Mouse (Mus musculus) heart, embryonic 11.5 days (tissue): ENCODE results near the gene Chsy1. TPM values are rescaled to one million over a fixed set of nuclear protein-coding genes. Genes with fewer than 3 reads are reported as not detected.

ENCODE experiments used
- ATAC-seq: fragments of 200-750 bp; cut with Nextera tagmentation; replicated peaks from 2 replicates; pipeline ENCODE4 v1.8.0; 2017; ENCODE audit warnings: moderate library complexity; ENCODE audit not compliant: insufficient number of reproducible peaks, low FRiP score, low TSS enrichment
- H3K27ac ChIP-seq: fragments of 300-500 bp; sonication (generic); 2 replicates; pipeline ENCODE4 v1.5.1; 2014; ENCODE audit warnings: mild to moderate bottlenecking, low read depth, low read length
- H3K27me3 ChIP-seq: fragments of 300-500 bp; sonication (generic); 2 replicates; pipeline ENCODE4 v1.6.1; 2014; ENCODE audit warnings: mild to moderate bottlenecking, low read length, mixed read lengths; ENCODE audit not compliant: control insufficient read depth, insufficient read depth
- H3K36me3 ChIP-seq: fragments of 300-500 bp; sonication (generic); 2 replicates; pipeline ENCODE4 v1.6.1; 2014; ENCODE audit warnings: mild to moderate bottlenecking, low read length, moderate library complexity, mixed read lengths; ENCODE audit not compliant: control insufficient read depth, insufficient read depth
- H3K4me1 ChIP-seq: fragments of 300-500 bp; sonication (generic); 2 replicates; pipeline ENCODE4 v1.6.1; 2014; ENCODE audit warnings: low read length; ENCODE audit not compliant: control insufficient read depth, insufficient read depth
- H3K4me2 ChIP-seq: fragments of 300-500 bp; sonication (generic); 2 replicates; pipeline ENCODE4 v1.6.1; 2014; ENCODE audit warnings: mild to moderate bottlenecking, moderate library complexity
- H3K4me3 ChIP-seq: fragments of 300-500 bp; sonication (generic); 2 replicates; pipeline ENCODE4 v1.5.1; 2014; ENCODE audit warnings: low read depth, low read length
- H3K9ac ChIP-seq: fragments of 300-500 bp; sonication (generic); 2 replicates; pipeline ENCODE4 v1.6.1; 2014; ENCODE audit warnings: mild to moderate bottlenecking, low read depth, low read length, moderate library complexity
- H3K9me3 ChIP-seq: fragments of 300-500 bp; sonication (generic); replicated peaks from 2 replicates; pipeline ENCODE4 v1.6.1; 2016; ENCODE audit warnings: low read length; ENCODE audit not compliant: control insufficient read depth
- WGBS: fragments of 180-500 bp; shearing (Covaris S2); extraction: QIAGEN DNeasy Blood & Tissue Kit; methylation state at CpG from one replicate; pipeline ENCODE4 v1.1.7; 2014; ENCODE audit not compliant: insufficient replicate concordance; 5-methylcytosine and 5-hydroxymethylcytosine counted together
- polyA plus RNA-seq: library from polyadenylated mRNA; unstranded; fragments of >200 nt; fragmentation: Nextera tagmentation; extraction: Ambion mirVana; gene quantifications from 2 replicates; pipeline ENCODE4 v1.2.1, GENCODE M21; 2014

The Chsy1 gene
- polyA plus RNA-seq, 1 experiment from 2014 or later: 29.0 TPM

- no peak overlapping the region for H3K4me2 ChIP-seq
- no peak overlapping the region for H3K27ac ChIP-seq
- H3K27me3 ChIP-seq: no peaks in the 10 kb centered on the region
- 59% methylated on average over 4 of the region's 4 CpGs for WGBS
- H3K9me3 ChIP-seq: no peaks in the 10 kb centered on the region
- H3K4me1 ChIP-seq: peaks cover 7% of the 10 kb centered on the region
- no peak for ATAC-seq
- H3K9ac ChIP-seq: no peak overlapping the region
- no peak overlapping the region for H3K4me3 ChIP-seq
- H3K36me3 ChIP-seq: no peaks in the 10 kb centered on the region
These were observed 29.0 kb downstream of the Chsy1 start for GRCm38 (mm10) chr7:66138301-66138700.

- Histone ChIP-seq H3K27me3 (no peaks in the 10 kb centered on the region), H3K4me3 (no peak overlapping the region), H3K27ac (no peak overlapping the region), H3K9ac (no peak overlapping the region), H3K36me3 (no peaks in the 10 kb centered on the region), H3K4me1 (peaks cover 7% of the 10 kb centered on the region), H3K9me3 (no peaks in the 10 kb centered on the region), H3K4me2 (no peak overlapping the region)
- WGBS: 76% methylated on average over 5 of the region's 5 CpGs
- ATAC-seq: no peak
These were observed 29.6 kb downstream of the Chsy1 start for GRCm38 (mm10) chr7:66138878-66139277.

GRCm38 (mm10) chr7:66140095-66140494 is 30.8 kb downstream of the Chsy1 start:
- Histone ChIP-seq H3K4me3 (no peak overlapping the region), H3K36me3 (no peaks in the 10 kb centered on the region), H3K4me1 (peaks cover 4% of the 10 kb centered on the region), H3K4me2 (no peak overlapping the region), H3K9me3 (no peaks in the 10 kb centered on the region), H3K27ac (no peak overlapping the region), H3K9ac (no peak overlapping the region), H3K27me3 (no peaks in the 10 kb centered on the region)
- ATAC-seq: no peak
- WGBS: 73% methylated on average over 3 of the region's 3 CpGs

DNA sequence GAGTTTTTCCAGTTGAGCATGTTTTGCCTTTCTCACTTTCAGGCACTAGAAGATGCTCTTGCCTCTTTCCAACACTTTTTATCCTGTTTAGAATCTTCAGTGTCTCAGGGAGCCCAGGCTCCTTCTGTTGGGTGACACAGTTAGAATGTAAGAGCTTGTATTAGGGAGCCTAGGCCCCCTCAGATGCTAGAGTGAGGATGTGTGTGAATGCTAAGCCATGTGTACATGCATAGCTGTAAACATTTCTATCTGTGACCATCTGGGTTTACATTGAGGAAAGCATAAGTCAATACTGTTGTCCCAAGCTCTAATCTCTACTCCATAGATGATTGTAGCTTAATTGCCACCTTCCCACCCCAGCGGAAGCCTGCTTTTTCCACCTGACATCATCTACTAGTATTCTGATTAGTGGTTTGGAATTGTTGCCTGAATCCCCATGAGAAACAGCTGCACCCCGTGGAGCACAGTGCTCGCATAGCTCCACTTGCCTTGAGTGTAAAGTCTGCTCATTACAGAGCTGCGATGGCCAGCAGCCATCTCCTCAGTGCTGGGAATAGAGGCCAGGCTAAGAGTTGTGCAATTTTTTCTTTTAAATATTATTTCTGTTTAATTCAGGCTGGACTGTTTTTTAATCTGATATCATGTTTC is 31.7 kb downstream of the Chsy1 start:
- Histone ChIP-seq H3K27me3 (no peaks in the 10 kb centered on the region), H3K4me1 (peaks cover 4% of the 10 kb centered on the region), H3K4me2 (no peak overlapping the region), H3K36me3 (no peaks in the 10 kb centered on the region), H3K27ac (no peak overlapping the region), H3K4me3 (no peak overlapping the region), H3K9ac (no peak overlapping the region), H3K9me3 (no peaks in the 10 kb centered on the region)
- no peak for ATAC-seq
- 83% methylated on average over 4 of the region's 4 CpGs for WGBS

- Histone ChIP-seq H3K4me3 (no peak overlapping the region), H3K27me3 (no peaks in the 10 kb centered on the region), H3K4me1 (peaks cover 1% of the 10 kb centered on the region), H3K4me2 (no peak overlapping the region), H3K36me3 (no peaks in the 10 kb centered on the region), H3K9ac (no peak overlapping the region), H3K9me3 (no peaks in the 10 kb centered on the region), H3K27ac (no peak overlapping the region)
- 85% methylated on average over 7 of the region's 7 CpGs for WGBS
- no peak for ATAC-seq
These were observed 33.2 kb downstream of the Chsy1 start for GRCm38 (mm10) chr7:66142514-66142913.

DNA sequence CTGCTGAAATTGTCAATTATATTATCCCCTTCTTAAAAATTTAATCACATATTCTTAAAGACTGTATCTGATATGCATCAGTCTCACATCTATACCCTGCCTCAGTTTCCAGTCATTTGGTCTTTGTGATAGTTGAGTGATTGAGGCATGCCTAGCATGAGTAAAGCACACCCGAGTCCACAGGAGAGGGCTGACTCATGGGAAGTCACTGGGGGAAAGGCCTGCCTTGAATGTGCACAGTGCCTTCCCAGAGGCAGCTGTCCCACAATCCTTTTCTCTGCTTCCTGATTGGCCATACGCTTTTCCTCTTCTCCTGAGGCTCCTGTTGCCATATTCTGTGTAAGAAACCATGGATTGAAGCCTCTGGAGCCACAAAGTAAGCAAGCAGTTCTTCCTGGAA is 35.2 kb downstream of the Chsy1 start:
- no peak overlapping the region for H3K4me3 ChIP-seq
- 69% methylated on average over 2 of the region's 2 CpGs for WGBS
- H3K27me3 ChIP-seq: no peaks in the 10 kb centered on the region
- no peak overlapping the region for H3K4me2 ChIP-seq
- H3K9me3 ChIP-seq: no peaks in the 10 kb centered on the region
- no peak for ATAC-seq
- H3K9ac ChIP-seq: no peak overlapping the region
- H3K36me3 ChIP-seq: no peaks in the 10 kb centered on the region
- H3K27ac ChIP-seq: no peak overlapping the region
- no peaks in the 10 kb centered on the region; the same call in 1 of the 2 replicates for H3K4me1 ChIP-seq

DNA sequence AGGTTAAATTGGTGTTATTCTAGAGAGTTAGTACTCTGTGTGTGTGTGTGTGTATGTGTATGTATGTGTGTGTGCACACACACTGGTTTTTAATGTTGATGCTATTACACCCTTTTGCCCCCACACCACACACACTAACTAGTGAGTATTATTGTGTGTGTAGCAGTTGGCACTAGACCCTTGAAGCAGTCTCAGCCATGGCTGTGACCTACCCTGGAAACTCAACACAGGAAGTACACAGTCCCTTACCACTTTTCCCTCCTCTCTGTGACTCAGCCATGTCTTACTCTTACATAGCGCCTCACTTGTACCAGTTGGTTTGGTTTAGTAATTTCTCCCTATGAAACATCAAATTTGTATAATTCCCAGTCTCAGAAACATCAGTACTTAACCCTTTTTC is 37.8 kb downstream of the Chsy1 start:
- ATAC-seq: no peak
- Histone ChIP-seq H3K36me3 (no peaks in the 10 kb centered on the region), H3K4me1 (0 out of 2 replicates have a peak, but pooled peaks cover 2% of the 10 kb centered on the region), H3K9me3 (no peaks in the 10 kb centered on the region), H3K27me3 (no peaks in the 10 kb centered on the region), H3K9ac (no peak overlapping the region), H3K4me3 (no peak overlapping the region), H3K27ac (no peak overlapping the region), H3K4me2 (no peak overlapping the region)
- 89% methylated on average over 1 of the region's 1 CpGs for WGBS

DNA sequence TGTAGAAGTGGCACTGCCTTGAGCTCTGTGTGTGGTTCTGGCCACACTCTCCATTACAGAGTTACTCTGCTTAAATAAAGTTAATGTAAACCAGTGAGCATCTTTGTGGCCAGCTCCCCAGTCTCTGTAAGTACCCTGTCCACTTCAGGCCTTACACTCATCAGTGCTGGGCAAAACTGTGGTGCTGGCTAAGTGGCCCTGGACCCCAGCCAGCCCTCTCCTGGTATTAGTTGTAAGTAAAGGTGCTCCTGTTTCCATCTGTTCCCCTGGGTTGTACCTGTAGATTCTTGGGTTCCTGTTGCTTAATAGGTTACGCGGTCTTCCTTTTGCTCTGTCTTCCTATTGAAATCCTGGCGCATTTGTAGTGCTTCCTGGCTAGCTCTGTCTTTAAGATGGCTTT is 38.5 kb downstream of the Chsy1 start:
- H3K27ac ChIP-seq: no peak overlapping the region
- no peak overlapping the region for H3K4me2 ChIP-seq
- H3K27me3 ChIP-seq: no peaks in the 10 kb centered on the region
- 97% methylated on average over 3 of the region's 3 CpGs for WGBS
- H3K36me3 ChIP-seq: no peaks in the 10 kb centered on the region
- no peak overlapping the region for H3K9ac ChIP-seq
- no peak overlapping the region for H3K4me3 ChIP-seq
- 0 out of 2 replicates have a peak, but pooled peaks cover 2% of the 10 kb centered on the region for H3K4me1 ChIP-seq
- no peak for ATAC-seq
- no peaks in the 10 kb centered on the region for H3K9me3 ChIP-seq

DNA sequence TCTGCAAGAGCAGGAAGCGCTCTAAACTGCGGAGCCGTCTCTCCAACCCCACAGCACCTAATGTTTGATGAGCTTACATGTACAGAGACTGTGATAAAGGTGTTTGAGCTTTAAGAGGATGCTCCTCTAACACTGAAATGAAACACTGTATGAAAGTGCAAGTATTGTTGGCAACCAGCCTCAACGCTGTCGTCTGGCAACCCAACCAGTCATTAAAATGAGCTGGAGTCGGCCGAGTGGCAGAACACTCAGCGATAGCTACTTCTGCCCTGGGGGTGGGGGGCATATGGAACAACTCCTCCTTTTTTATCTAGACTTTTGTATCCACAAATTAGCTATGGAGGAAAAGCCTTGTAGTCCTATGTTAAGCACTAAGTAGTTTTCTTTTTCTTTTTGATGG is 40.2 kb downstream of the Chsy1 start:
- Histone ChIP-seq H3K27ac (no peak overlapping the region), H3K4me1 (peaks cover 7% of the 10 kb centered on the region; the same call in 1 of the 2 replicates), H3K27me3 (no peaks in the 10 kb centered on the region), H3K4me2 (no peak overlapping the region), H3K9me3 (no peaks in the 10 kb centered on the region), H3K36me3 (no peaks in the 10 kb centered on the region), H3K4me3 (no peak overlapping the region), H3K9ac (no peak overlapping the region)
- WGBS: 90% methylated on average over 8 of the region's 8 CpGs
- no peak for ATAC-seq
